11 mouse cellular contexts compared by ENCODE assay signal in genomic region chr13:15713486-15713885, GRCm38 (mm10).
"Had no signal": no experiment of that assay in that cellular context is flagged by ENCODE, and none has a peak within 500 bp of the region (broad histone marks: within the 10 kb centered on the region; RNA-seq: fewer than 3 reads in every experiment).

No protein-coding gene starts in this region.

- H3K36me3 ChIP-seq: liver, embryonic 12.5 days; neural tube, embryonic 12.5 days had no signal

- H3K27me3 ChIP-seq: kidney, embryonic 15.5 days; limb, embryonic 15.5 days; liver, embryonic 12.5 days; neural tube, embryonic 12.5 days had no signal

- H3K4me2 ChIP-seq: kidney, embryonic 15.5 days; limb, embryonic 15.5 days; liver, embryonic 12.5 days; lung, embryonic 14.5 days; neural tube, embryonic 12.5 days had no signal

- H3K4me1 ChIP-seq: kidney, embryonic 15.5 days; liver, embryonic 12.5 days had no signal

- H3K4me3 ChIP-seq: kidney, embryonic 15.5 days; limb, embryonic 15.5 days; liver, embryonic 12.5 days; myocyte; neural tube, embryonic 12.5 days had no signal

- DNase-seq: kidney, postnatal 14 days; lung, embryonic 14.5 days; lung, postnatal 10 days; lung, postnatal 4 days; thymus, postnatal 4 days had no signal

- ATAC-seq: liver, embryonic 12.5 days had no signal

- H3K9ac ChIP-seq: kidney, embryonic 15.5 days; limb, embryonic 15.5 days; liver, embryonic 12.5 days; lung, embryonic 14.5 days; neural tube, embryonic 12.5 days had no signal

- H3K27ac ChIP-seq: kidney, embryonic 15.5 days; limb, embryonic 15.5 days; liver, embryonic 12.5 days; neural tube, embryonic 12.5 days; stomach, postnatal 0 days had no signal

- H3K9me3 ChIP-seq: kidney, embryonic 15.5 days; limb, embryonic 15.5 days; liver, embryonic 12.5 days; neural tube, embryonic 12.5 days had no signal
